Mouse (Mus musculus) midbrain, postnatal 0 days (tissue): ENCODE results near the gene Itpr1. TPM values are rescaled to one million over a fixed set of nuclear protein-coding genes. Genes with fewer than 3 reads are reported as not detected.
A peak's percentile ranks its signal among the peaks of the same experiment; 100 is the strongest.

Source experiments
- ATAC-seq: fragments of 200-750 bp; cut with Nextera tagmentation; 2 replicates; pipeline ENCODE4 v1.8.0; 2017; ENCODE audit warnings: moderate number of reproducible peaks, mild to moderate bottlenecking, moderate TSS enrichment, moderate library complexity; ENCODE audit not compliant: low FRiP score
- DNase-seq: peaks from one replicate; pipeline ENCODE4 v3.0.0-alpha.2; 2015; ENCODE audit warnings: low spot score
- H3K27ac ChIP-seq: fragments of 300-500 bp; sonication (generic); 2 replicates; pipeline ENCODE4 v1.5.1; 2014; ENCODE audit warnings: low read depth, mild to moderate bottlenecking, low read length, mixed read lengths
- H3K27me3 ChIP-seq: fragments of 300-500 bp; sonication (generic); 2 replicates; pipeline ENCODE4 v1.6.1; 2014; ENCODE audit warnings: low read length, control low read depth, mixed read lengths; ENCODE audit not compliant: insufficient read depth
- H3K36me3 ChIP-seq: fragments of 300-500 bp; sonication (generic); 2 replicates; pipeline ENCODE4 v1.6.1; 2014; ENCODE audit warnings: low read length, control low read depth, mixed read lengths; ENCODE audit not compliant: insufficient read depth
- H3K4me1 ChIP-seq: fragments of 300-500 bp; sonication (generic); 2 replicates; pipeline ENCODE4 v1.6.1; 2014; ENCODE audit warnings: mild to moderate bottlenecking, control low read depth, antibody characterized with exemption, low read length, mixed read lengths; ENCODE audit not compliant: insufficient read depth
- H3K4me2 ChIP-seq: fragments of 300-500 bp; sonication (generic); 2 replicates; pipeline ENCODE4 v1.6.1; 2014; ENCODE audit warnings: low read depth, mild to moderate bottlenecking, low read length, mixed read lengths; ENCODE audit not compliant: poor library complexity, severe bottlenecking
- H3K4me3 ChIP-seq: fragments of 300-500 bp; sonication (generic); 2 replicates; pipeline ENCODE4 v1.5.1; 2014; ENCODE audit warnings: low read depth, mild to moderate bottlenecking, low read length, moderate library complexity
- H3K9ac ChIP-seq: fragments of 300-500 bp; sonication (generic); replicated peaks from 2 replicates; pipeline ENCODE4 v1.6.1; 2014; ENCODE audit warnings: mild to moderate bottlenecking, low read length, moderate library complexity, mixed read lengths; ENCODE audit not compliant: poor library complexity, severe bottlenecking
- H3K9me3 ChIP-seq: fragments of 300-500 bp; sonication (generic); 2 replicates; pipeline ENCODE4 v1.6.1; 2016; ENCODE audit warnings: low read length, control low read depth
- CTCF ChIP-seq: IDR thresholded peaks from 2 replicates; pipeline ENCODE4 v1.5.1; 2016; ENCODE audit warnings: antibody characterized with exemption, mild to moderate bottlenecking
- WGBS: fragments of 180-500 bp; shearing (Covaris S2); extraction: QIAGEN DNeasy Blood & Tissue Kit; methylation state at CpG from one replicate; pipeline ENCODE4 v1.1.7; 2014; 5-methylcytosine and 5-hydroxymethylcytosine counted together
- polyA plus RNA-seq: library from polyadenylated mRNA; unstranded; fragments of >200 nt; fragmentation: Nextera tagmentation; extraction: Ambion mirVana; gene quantifications from 2 replicates; pipeline ENCODE4 v1.2.1, GENCODE M21; 2015
- total RNA-seq: library from RNA; depleted of rRNA; stranded (reverse); fragments of >200 nt; gene quantifications from 2 replicates; pipeline ENCODE4 v1.2.3, GENCODE M21; 2014

Itpr1 gene
- total and polyA plus RNA-seq, 2 experiments from 2014 or later: 3.3 to 23.2 TPM

- DNase-seq: peak; percentile 49
- 77% methylated on average over 7 of the region's 7 CpGs for WGBS
- Histone ChIP-seq H3K27ac (no peak overlapping the region), H3K4me3 (no peak overlapping the region), H3K4me1 (peaks cover 18% of the 10 kb centered on the region), H3K36me3 (no peaks in the 10 kb centered on the region), H3K9me3 (no peaks in the 10 kb centered on the region), H3K4me2 (no peak overlapping the region), H3K9ac (no peak overlapping the region), H3K27me3 (no peaks in the 10 kb centered on the region)
- ATAC-seq: no peak
- no peak for TF ChIP-seq CTCF
Measured at GRCm38 (mm10) chr6:108454979-108455836, 242.3 kb downstream of the Itpr1 start.

- Histone ChIP-seq H3K36me3 (no peaks in the 10 kb centered on the region), H3K9me3 (no peaks in the 10 kb centered on the region), H3K4me2 (peak overlapping the region; percentile 44), H3K9ac (peak overlapping the region; percentile 48), H3K4me3 (peak overlapping the region; percentile 14; the same call in 1 of the 2 replicates), H3K27me3 (no peaks in the 10 kb centered on the region), H3K4me1 (peaks cover 18% of the 10 kb centered on the region), H3K27ac (peak overlapping the region; percentile 26; the same call in 1 of the 2 replicates)
- ATAC-seq (peak; percentile 56), DNase-seq (peak; percentile 42)
- 6% methylated on average over 18 of the region's 18 CpGs for WGBS
- no peak for TF ChIP-seq CTCF
Measured at GRCm38 (mm10) chr6:108456231-108457062, 243.6 kb downstream of the Itpr1 start.

- TF ChIP-seq CTCF: no peak
- Histone ChIP-seq H3K9ac (peak overlapping the region; percentile 48; the same call in 1 of the 2 replicates), H3K4me3 (no peak overlapping the region), H3K36me3 (no peaks in the 10 kb centered on the region), H3K27ac (no peak overlapping the region), H3K4me1 (peaks cover 18% of the 10 kb centered on the region), H3K27me3 (no peaks in the 10 kb centered on the region), H3K9me3 (no peaks in the 10 kb centered on the region), H3K4me2 (peak overlapping the region; percentile 44; the same call in 1 of the 2 replicates)
- peak; percentile 42; the same call in 1 of the 2 replicates for ATAC-seq
- DNase-seq: no peak
- 7% methylated on average over 4 of the region's 5 CpGs for WGBS
Measured at GRCm38 (mm10) chr6:108457063-108457405, 244.1 kb downstream of the Itpr1 start.

GRCm38 (mm10) chr6:108457516-108458181 lies 244.8 kb downstream of the Itpr1 start:
- no peak for ATAC-seq
- DNase-seq: no peak
- no peak overlapping the region for H3K4me2 ChIP-seq
- H3K36me3 ChIP-seq: no peaks in the 10 kb centered on the region
- H3K27ac ChIP-seq: no peak overlapping the region
- no peak overlapping the region for H3K9ac ChIP-seq
- TF ChIP-seq CTCF: no peak
- WGBS: 58% methylated on average over 14 of the region's 14 CpGs
- no peak overlapping the region for H3K4me3 ChIP-seq
- no peaks in the 10 kb centered on the region for H3K9me3 ChIP-seq
- H3K27me3 ChIP-seq: no peaks in the 10 kb centered on the region
- H3K4me1 ChIP-seq: peaks cover 18% of the 10 kb centered on the region

GRCm38 (mm10) chr6:108458182-108458571 lies 245.3 kb downstream of the Itpr1 start:
- 57% methylated on average over 2 of the region's 2 CpGs for WGBS
- peaks cover 18% of the 10 kb centered on the region for H3K4me1 ChIP-seq
- H3K27ac ChIP-seq: no peak overlapping the region
- DNase-seq (no peak), ATAC-seq (no peak)
- no peak for TF ChIP-seq CTCF
- H3K9me3 ChIP-seq: no peaks in the 10 kb centered on the region
- no peak overlapping the region for H3K9ac ChIP-seq
- no peak overlapping the region for H3K4me3 ChIP-seq
- no peaks in the 10 kb centered on the region for H3K36me3 ChIP-seq
- H3K4me2 ChIP-seq: no peak overlapping the region
- H3K27me3 ChIP-seq: no peaks in the 10 kb centered on the region
